12 mouse cellular contexts compared by ENCODE assay signal in genomic region chr15:78509297-78509899, GRCm38 (mm10). TPM values are rescaled to one million over a fixed set of nuclear protein-coding genes. Genes with fewer than 3 reads are reported as not detected.
A peak's percentile ranks its signal among the peaks of the same experiment; 100 is the strongest.
DNase-seq lines count a peak whose midpoint lies in the region; ATAC-seq lines count a peak whose summit lies in the region.
"Had no signal": no experiment of that assay in that cellular context is flagged by ENCODE, and none has a peak within 500 bp of the region (broad histone marks: within the 10 kb centered on the region; RNA-seq: fewer than 3 reads in every experiment).

No protein-coding gene starts in this region.

- H3K27ac ChIP-seq in heart, embryonic 10.5 days, result peak overlapping the region; percentile 53
- H3K27ac ChIP-seq in neural tube, embryonic 11.5 days (ENCODE audit: low read depth, low read length), result peak overlapping the region; percentile 56; the same call in 1 of the 2 replicates
- H3K27ac ChIP-seq in limb, embryonic 11.5 days (replicated peaks; ENCODE audit: low read depth, low read length), result no peak overlapping the region
- H3K27ac ChIP-seq: layer of hippocampus, adult 2 months; liver, embryonic 13.5 days had no signal

- peak overlapping the region; percentile 22; the same call in 1 of the 2 replicates for H3K4me3 ChIP-seq in heart, embryonic 10.5 days
- no peak overlapping the region for H3K4me3 ChIP-seq in neural tube, embryonic 11.5 days (ENCODE audit: low read depth, low read length)
- no peak overlapping the region for H3K4me3 ChIP-seq in limb, embryonic 11.5 days (ENCODE audit: low read depth, low read length)
- H3K4me3 ChIP-seq: layer of hippocampus, adult 2 months; liver, embryonic 13.5 days had no signal

- no peaks in the 10 kb centered on the region for H3K27me3 ChIP-seq in heart, embryonic 10.5 days (ENCODE audit: insufficient read depth, poor library complexity, severe bottlenecking)
- no peaks in the 10 kb centered on the region for H3K27me3 ChIP-seq in neural tube, embryonic 11.5 days (ENCODE audit: control insufficient read depth, insufficient read depth, low read length)
- no peaks in the 10 kb centered on the region for H3K27me3 ChIP-seq in limb, embryonic 11.5 days (ENCODE audit: control insufficient read depth, insufficient read depth, low read length)
- H3K27me3 ChIP-seq: liver, embryonic 13.5 days had no signal

- peaks cover 11% of the 10 kb centered on the region for H3K4me1 ChIP-seq in heart, embryonic 10.5 days
- peaks cover 4% of the 10 kb centered on the region; the same call in 1 of the 2 replicates for H3K4me1 ChIP-seq in neural tube, embryonic 11.5 days (ENCODE audit: control insufficient read depth, insufficient read depth, low read length)
- peaks cover 7% of the 10 kb centered on the region; the same call in 1 of the 2 replicates for H3K4me1 ChIP-seq in limb, embryonic 11.5 days (ENCODE audit: control insufficient read depth, insufficient read depth, low read length)

- H3K4me2 ChIP-seq in neural tube, embryonic 11.5 days (ENCODE audit: low read depth), result peak overlapping the region; percentile 16
- no peak overlapping the region for H3K4me2 ChIP-seq in limb, embryonic 11.5 days (ENCODE audit: low read depth, severe bottlenecking)
- H3K4me2 ChIP-seq: liver, embryonic 13.5 days had no signal

- H3K36me3 ChIP-seq in heart, embryonic 10.5 days, result no peaks in the 10 kb centered on the region
- no peaks in the 10 kb centered on the region for H3K36me3 ChIP-seq in neural tube, embryonic 11.5 days (ENCODE audit: control insufficient read depth, insufficient read depth, low read length)
- no peaks in the 10 kb centered on the region for H3K36me3 ChIP-seq in limb, embryonic 11.5 days (ENCODE audit: control insufficient read depth, insufficient read depth, low read length)
- H3K36me3 ChIP-seq: liver, embryonic 13.5 days had no signal

- H3K9me3 ChIP-seq in heart, embryonic 10.5 days, result no peaks in the 10 kb centered on the region
- H3K9me3 ChIP-seq in neural tube, embryonic 11.5 days (ENCODE audit: control insufficient read depth, low read length), result no peaks in the 10 kb centered on the region
- no peaks in the 10 kb centered on the region for H3K9me3 ChIP-seq in limb, embryonic 11.5 days (ENCODE audit: control insufficient read depth, low read length)
- H3K9me3 ChIP-seq: liver, embryonic 13.5 days had no signal

- intact Hi-C loops in heart, postnatal 14 days (cut with DNase I), result no loop called here

- no peak for DNase-seq in heart, embryonic 10.5 days (ENCODE audit: low spot score)
- no peak for DNase-seq in heart, postnatal 14 days
- DNase-seq in neural tube, embryonic 11.5 days (ENCODE audit: low spot score), result peak; percentile 57
- no peak for DNase-seq in neural tube, embryonic 10.5 days (ENCODE audit: extremely low spot score, low spot score)
- peak; percentile 51 for DNase-seq in limb, embryonic 11.5 days (ENCODE audit: low spot score)
- DNase-seq in retina, postnatal 1 day, result peak; percentile 45
- DNase-seq in layer of hippocampus, postnatal 36 days, result no peak
- DNase-seq in adrenal gland, postnatal 25 days, result no peak
- DNase-seq: heart, adult 11 months; liver, embryonic 13.5 days; thymus, adult 2 months had no signal

- H3K9ac ChIP-seq in neural tube, embryonic 11.5 days (ENCODE audit: low read length), result peak overlapping the region; percentile 35
- no peak overlapping the region for H3K9ac ChIP-seq in limb, embryonic 11.5 days (ENCODE audit: low read length)
- H3K9ac ChIP-seq: liver, embryonic 13.5 days had no signal

- no peak for ATAC-seq in neural tube, embryonic 11.5 days (ENCODE audit: insufficient read depth, low FRiP score, low TSS enrichment)
- ATAC-seq in limb, embryonic 11.5 days (ENCODE audit: insufficient number of reproducible peaks, low FRiP score, low TSS enrichment, low read depth), result no peak

- WGBS in heart, embryonic 10.5 days, result 45% methylated on average over 12 of the region's 12 CpGs
- 41% methylated on average over 12 of the region's 12 CpGs for WGBS in neural tube, embryonic 11.5 days
- WGBS in limb, embryonic 11.5 days, result 46% methylated on average over 12 of the region's 12 CpGs

RNA-seq across cellular contexts. Expression of gene Il2rb, which starts 14.3 kb away (rescaled TPM):
- not detected in 2 replicates for polyA plus RNA-seq in heart, embryonic 10.5 days (2016; fragmentation: Nextera tagmentation; extraction: Ambion mirVana)
- total RNA-seq in heart, postnatal 14 days (2021), result under 1 TPM; 0.07 to 0.20 TPM
- not detected in 2 replicates for polyA plus RNA-seq in neural tube, embryonic 11.5 days (2014; fragmentation: Nextera tagmentation; extraction: Ambion mirVana)
- polyA plus RNA-seq in limb, embryonic 11.5 days (2014; fragmentation: Nextera tagmentation; extraction: Ambion mirVana), result not detected in 2 replicates
- total RNA-seq in layer of hippocampus, postnatal 36 days (2021), result under 1 TPM; 0.17 to 0.18 TPM
- 0.48 and 0.58 TPM in 2 replicates for total RNA-seq in adrenal gland, postnatal 25 days (2021)

RNA-seq across cellular contexts. Expression of gene C1qtnf6, which starts 21.8 kb away (rescaled TPM):
- polyA plus RNA-seq in heart, embryonic 10.5 days (2016; fragmentation: Nextera tagmentation; extraction: Ambion mirVana), result 19.0 and 28.4 TPM in 2 replicates
- 10 to 100 TPM; 83.9 to 98.0 TPM for total RNA-seq in heart, postnatal 14 days (2021)
- 11.8 and 12.8 TPM in 2 replicates for polyA plus RNA-seq in neural tube, embryonic 11.5 days (2014; fragmentation: Nextera tagmentation; extraction: Ambion mirVana)
- polyA plus RNA-seq in limb, embryonic 11.5 days (2014; fragmentation: Nextera tagmentation; extraction: Ambion mirVana), result 17.5 and 18.9 TPM in 2 replicates
- total RNA-seq in layer of hippocampus, postnatal 36 days (2021), result 1 to 10 TPM; 3.5 to 4.4 TPM
- total RNA-seq in adrenal gland, postnatal 25 days (2021), result 48.7 and 59.4 TPM in 2 replicates

RNA-seq across cellular contexts. Expression of gene Sstr3, which starts 35.1 kb away (rescaled TPM):
- polyA plus RNA-seq in heart, embryonic 10.5 days (2016; fragmentation: Nextera tagmentation; extraction: Ambion mirVana), result 0.12 TPM in 1 of 2 replicates, not detected in the other
- total RNA-seq in heart, postnatal 14 days (2021), result not detected
- 0.38 TPM in 1 of 2 replicates, not detected in the other for polyA plus RNA-seq in neural tube, embryonic 11.5 days (2014; fragmentation: Nextera tagmentation; extraction: Ambion mirVana)
- not detected in 2 replicates for polyA plus RNA-seq in limb, embryonic 11.5 days (2014; fragmentation: Nextera tagmentation; extraction: Ambion mirVana)
- total RNA-seq in layer of hippocampus, postnatal 36 days (2021), result 10 to 100 TPM; 21.6 to 25.1 TPM
- total RNA-seq in adrenal gland, postnatal 25 days (2021), result 0.58 and 0.76 TPM in 2 replicates
- polyA plus RNA-seq: liver, embryonic 13.5 days had no signal

RNA-seq across cellular contexts. Expression of gene Tmprss6, which starts 41.0 kb away (rescaled TPM):
- 0.06 and 1.7 TPM in 2 replicates for polyA plus RNA-seq in heart, embryonic 10.5 days (2016; fragmentation: Nextera tagmentation; extraction: Ambion mirVana)
- not detected for total RNA-seq in heart, postnatal 14 days (2021)
- not detected in 2 replicates for polyA plus RNA-seq in neural tube, embryonic 11.5 days (2014; fragmentation: Nextera tagmentation; extraction: Ambion mirVana)
- polyA plus RNA-seq in limb, embryonic 11.5 days (2014; fragmentation: Nextera tagmentation; extraction: Ambion mirVana), result 0.27 TPM in 1 of 2 replicates, not detected in the other
- total RNA-seq in layer of hippocampus, postnatal 36 days (2021), result 1 to 10 TPM; 3.7 to 5.0 TPM
- total RNA-seq in adrenal gland, postnatal 25 days (2021), result 1.9 and 4.9 TPM in 2 replicates

Comparison
In these comparisons a context has a peak if more than half of its experiments do, and no peak if none do; other contexts are left out.
1. DNase-seq: peak in neural tube, embryonic 11.5 days (single experiment), limb, embryonic 11.5 days (single experiment) and retina, postnatal 1 day (single experiment); none in heart, embryonic 10.5 days (single experiment), heart, postnatal 14 days (0 of 2), neural tube, embryonic 10.5 days (single experiment), layer of hippocampus, postnatal 36 days (0 of 2) and adrenal gland, postnatal 25 days (single experiment).
2. RNA of gene Sstr3, which starts 35.1 kb away (total RNA-seq): 21.6 to 25.1 TPM in layer of hippocampus, postnatal 36 days; 0.58 to 0.76 TPM in adrenal gland, postnatal 25 days and not detected in heart, postnatal 14 days; every median in the first group is over 10 times any median in the second.